Mouse (Mus musculus): Measurements from ENCODE around the gene Isg20l2. TPM values are rescaled to one million over a fixed set of nuclear protein-coding genes. Genes with fewer than 3 reads are reported as not detected.
"Not testable (repeated sequence)": the region's sequence is repeated elsewhere in the genome, so short reads cannot be mapped to it uniquely, and the experiment has no call there.

The Isg20l2 gene
- polyA plus RNA-seq, 1 experiment from 2014 or later, result 51.0 TPM

GRCm38 (mm10) chr3:87901036-87901624 is 29.0 kb upstream of the Isg20l2 start:
- Histone ChIP-seq H3K27me3 (no peaks in the 10 kb centered on the region), H3K4me1 (replicated peaks) (no peaks in the 10 kb centered on the region), H3K27ac (no peak overlapping the region), H3K4me3 (replicated peaks) (no peak overlapping the region), H3K36me3 (no peaks in the 10 kb centered on the region), H3K9ac (replicated peaks) (no peak overlapping the region), H3K4me2 (replicated peaks) (no peak overlapping the region), H3K9me3 (no peaks in the 10 kb centered on the region)
- ATAC-seq, result no peak
- 50% methylated on average over 1 of the region's 1 CpGs for WGBS

GRCm38 (mm10) chr3:87901959-87902358 is 28.2 kb upstream of the Isg20l2 start:
- not testable (repeated sequence) for ATAC-seq; H3K27ac ChIP-seq; H3K4me1 ChIP-seq (replicated peaks); H3K9me3 ChIP-seq; H3K36me3 ChIP-seq; H3K4me3 ChIP-seq (replicated peaks); H3K9ac ChIP-seq (replicated peaks); H3K4me2 ChIP-seq (replicated peaks); H3K27me3 ChIP-seq
- 79% methylated on average over 6 of the region's 6 CpGs for WGBS

GRCm38 (mm10) chr3:87903821-87904220 is 26.3 kb upstream of the Isg20l2 start:
- H3K4me2 ChIP-seq (replicated peaks), result no peak overlapping the region
- WGBS, result 53% methylated on average over 5 of the region's 5 CpGs
- peaks cover 18% of the 10 kb centered on the region for H3K4me1 ChIP-seq (replicated peaks)
- no peaks in the 10 kb centered on the region for H3K9me3 ChIP-seq
- H3K27me3 ChIP-seq, result no peaks in the 10 kb centered on the region
- no peaks in the 10 kb centered on the region for H3K36me3 ChIP-seq
- no peak overlapping the region for H3K4me3 ChIP-seq (replicated peaks)
- no peak for ATAC-seq
- H3K27ac ChIP-seq, result no peak overlapping the region
- H3K9ac ChIP-seq (replicated peaks), result no peak overlapping the region

GRCm38 (mm10) chr3:87905880-87906485 is 24.1 kb upstream of the Isg20l2 start, which contains the start of gene Hdgf:
Gene Hdgf (plus strand): TSS chr3:87906321.
- H3K4me1 ChIP-seq (replicated peaks), result peaks cover 39% of the 10 kb centered on the region
- peak; percentile 96 for ATAC-seq
- no peaks in the 10 kb centered on the region for H3K9me3 ChIP-seq
- H3K27me3 ChIP-seq, result no peaks in the 10 kb centered on the region
- H3K27ac ChIP-seq, result peak within 1 kb of the TSS; percentile 96
- under 1% methylated on average over 56 of the region's 57 CpGs for WGBS
- no peaks in the 10 kb centered on the region for H3K36me3 ChIP-seq
- peak within 1 kb of the TSS; percentile 88 for H3K4me2 ChIP-seq (replicated peaks)
- peak within 1 kb of the TSS; percentile 97 for H3K4me3 ChIP-seq (replicated peaks)
- H3K9ac ChIP-seq (replicated peaks), result peak within 1 kb of the TSS; percentile 91

GRCm38 (mm10) chr3:87906601-87906980 is 23.5 kb upstream of the Isg20l2 start:
- H3K27me3 ChIP-seq, result no peaks in the 10 kb centered on the region
- peak overlapping the region; percentile 88 for H3K4me2 ChIP-seq (replicated peaks)
- peak overlapping the region; percentile 96 for H3K27ac ChIP-seq
- no peaks in the 10 kb centered on the region for H3K9me3 ChIP-seq
- peak overlapping the region; percentile 91 for H3K9ac ChIP-seq (replicated peaks)
- ATAC-seq, result peak; percentile 37; the same call in 1 of the 2 replicates
- H3K4me1 ChIP-seq (replicated peaks), result peaks cover 44% of the 10 kb centered on the region
- H3K36me3 ChIP-seq, result no peaks in the 10 kb centered on the region
- peak overlapping the region; percentile 97 for H3K4me3 ChIP-seq (replicated peaks)
- WGBS, result 0% methylated on average over 35 of the region's 47 CpGs

GRCm38 (mm10) chr3:87906981-87907857 is 22.9 kb upstream of the Isg20l2 start:
- Histone ChIP-seq H3K9ac (replicated peaks) (peak overlapping the region; percentile 91), H3K4me2 (replicated peaks) (peak overlapping the region; percentile 88), H3K4me1 (replicated peaks) (peaks cover 48% of the 10 kb centered on the region), H3K27me3 (no peaks in the 10 kb centered on the region), H3K36me3 (no peaks in the 10 kb centered on the region), H3K27ac (peak overlapping the region; percentile 96), H3K9me3 (no peaks in the 10 kb centered on the region), H3K4me3 (replicated peaks) (peak overlapping the region; percentile 97)
- ATAC-seq, result no peak
- WGBS, result under 1% methylated on average over 27 of the region's 27 CpGs

- H3K9ac ChIP-seq (replicated peaks), result peak overlapping the region; percentile 91
- H3K9me3 ChIP-seq, result no peaks in the 10 kb centered on the region
- peaks cover 48% of the 10 kb centered on the region for H3K4me1 ChIP-seq (replicated peaks)
- H3K4me3 ChIP-seq (replicated peaks), result peak overlapping the region; percentile 97
- H3K27me3 ChIP-seq, result no peaks in the 10 kb centered on the region
- H3K4me2 ChIP-seq (replicated peaks), result peak overlapping the region; percentile 88
- 11% methylated on average over 1 of the region's 1 CpGs for WGBS
- ATAC-seq, result no peak
- no peaks in the 10 kb centered on the region for H3K36me3 ChIP-seq
- peak overlapping the region; percentile 96; the same call in 1 of the 2 replicates for H3K27ac ChIP-seq
These were observed 22.2 kb upstream of the Isg20l2 start for GRCm38 (mm10) chr3:87907906-87908305.

- H3K9me3 ChIP-seq, result no peaks in the 10 kb centered on the region
- no peak overlapping the region for H3K9ac ChIP-seq (replicated peaks)
- WGBS, result 85% methylated on average over 2 of the region's 2 CpGs
- no peak overlapping the region for H3K4me3 ChIP-seq (replicated peaks)
- peak overlapping the region; percentile 84; the same call in 1 of the 2 replicates for H3K27ac ChIP-seq
- H3K4me1 ChIP-seq (replicated peaks), result peaks cover 48% of the 10 kb centered on the region
- H3K4me2 ChIP-seq (replicated peaks), result peak overlapping the region; percentile 54; the same call in 1 of the 2 replicates
- no peak for ATAC-seq
- peaks cover 14% of the 10 kb centered on the region for H3K36me3 ChIP-seq
- no peaks in the 10 kb centered on the region for H3K27me3 ChIP-seq
These were observed 20.7 kb upstream of the Isg20l2 start for GRCm38 (mm10) chr3:87909381-87909780.

GRCm38 (mm10) chr3:87909874-87910273 is 20.2 kb upstream of the Isg20l2 start:
- Histone ChIP-seq H3K4me1 (replicated peaks) (peaks cover 48% of the 10 kb centered on the region), H3K9ac (replicated peaks) (peak overlapping the region; percentile 54), H3K27ac (peak overlapping the region; percentile 84)

GRCm38 (mm10) chr3:87910573-87911141 is 19.5 kb upstream of the Isg20l2 start:
- peaks cover 48% of the 10 kb centered on the region for H3K4me1 ChIP-seq (replicated peaks)
- 2% methylated on average over 12 of the region's 12 CpGs for whole genome bisulfite sequencing
- peak overlapping the region; percentile 42 for H3K4me3 ChIP-seq (replicated peaks)
- no peaks in the 10 kb centered on the region for H3K27me3 ChIP-seq
- ATAC-seq, result peak; percentile 14; the same call in 1 of the 2 replicates
- H3K27ac ChIP-seq, result peak overlapping the region; percentile 84
- no peaks in the 10 kb centered on the region for H3K9me3 ChIP-seq
- H3K36me3 ChIP-seq, result peaks cover 26% of the 10 kb centered on the region
- peak overlapping the region; percentile 54 for H3K4me2 ChIP-seq (replicated peaks)
- peak overlapping the region; percentile 54 for H3K9ac ChIP-seq (replicated peaks)

More at GRCm38 (mm10) chr3:87909874-87910273, 20.2 kb upstream of the Isg20l2 start:
- Histone ChIP-seq H3K36me3 (peaks cover 18% of the 10 kb centered on the region), H3K9me3 (no peaks in the 10 kb centered on the region), H3K4me3 (replicated peaks) (peak overlapping the region; percentile 42), H3K4me2 (replicated peaks) (peak overlapping the region; percentile 54), H3K27me3 (no peaks in the 10 kb centered on the region)
- ATAC-seq, result no peak
- 2% methylated on average over 4 of the region's 4 CpGs for WGBS

GRCm38 (mm10) chr3:87913491-87913890 is 16.6 kb upstream of the Isg20l2 start:
- H3K27ac ChIP-seq, result no peak overlapping the region
- H3K4me1 ChIP-seq (replicated peaks), result peaks cover 33% of the 10 kb centered on the region
- H3K36me3 ChIP-seq, result peaks cover 47% of the 10 kb centered on the region
- H3K4me3 ChIP-seq (replicated peaks), result no peak overlapping the region
- ATAC-seq, result no peak
- H3K9ac ChIP-seq (replicated peaks), result no peak overlapping the region
- no peak overlapping the region for H3K4me2 ChIP-seq (replicated peaks)
- WGBS, result 89% methylated on average over 7 of the region's 7 CpGs
- H3K27me3 ChIP-seq, result no peaks in the 10 kb centered on the region
- no peaks in the 10 kb centered on the region for H3K9me3 ChIP-seq

All from midbrain, embryonic 13.5 days (tissue).